Mouse (Mus musculus) hindbrain, embryonic 12.5 days (tissue): ENCODE data around the gene Trip13. TPM values are rescaled to one million over a fixed set of nuclear protein-coding genes. Genes with fewer than 3 reads are reported as not detected.

Experiments
- ATAC-seq: fragments of 200-750 bp; cut with Nextera tagmentation; 2 replicates; pipeline ENCODE4 v1.8.0; 2017; ENCODE audit warnings: moderate TSS enrichment; ENCODE audit not compliant: low FRiP score
- H3K27ac ChIP-seq: fragments of 300-500 bp; sonication (generic); 2 replicates; pipeline ENCODE4 v1.5.1; 2016; ENCODE audit warnings: mild to moderate bottlenecking
- H3K27me3 ChIP-seq: fragments of 300-500 bp; sonication (generic); 2 replicates; pipeline ENCODE4 v1.6.1; 2016; ENCODE audit warnings: mild to moderate bottlenecking
- H3K36me3 ChIP-seq: fragments of 300-500 bp; sonication (generic); 2 replicates; pipeline ENCODE4 v1.6.1; 2016; ENCODE audit warnings: mild to moderate bottlenecking
- H3K4me1 ChIP-seq: fragments of 300-500 bp; sonication (generic); 2 replicates; pipeline ENCODE4 v1.6.1; 2016
- H3K4me2 ChIP-seq: fragments of 300-500 bp; sonication (generic); replicated peaks from 2 replicates; pipeline ENCODE4 v1.6.1; 2016; ENCODE audit warnings: mild to moderate bottlenecking
- H3K4me3 ChIP-seq: fragments of 300-500 bp; sonication (generic); 2 replicates; pipeline ENCODE4 v1.5.1; 2016; ENCODE audit warnings: mild to moderate bottlenecking
- H3K9ac ChIP-seq: fragments of 300-500 bp; sonication (generic); 2 replicates; pipeline ENCODE4 v1.6.1; 2016; ENCODE audit warnings: mild to moderate bottlenecking, moderate library complexity
- H3K9me3 ChIP-seq: fragments of 300-500 bp; sonication (generic); replicated peaks from 2 replicates; pipeline ENCODE4 v1.6.1; 2016; ENCODE audit warnings: mild to moderate bottlenecking
- WGBS: fragments of 180-500 bp; shearing (Covaris S2); methylation state at CpG from one replicate; pipeline ENCODE4 v1.1.7; 2016; 5-methylcytosine and 5-hydroxymethylcytosine counted together
- polyA plus RNA-seq: library from polyadenylated mRNA; unstranded; fragments of >200 nt; fragmentation: Nextera tagmentation; extraction: Ambion mirVana; gene quantifications from 2 replicates; pipeline ENCODE4 v1.2.1, GENCODE M21; 2016

The Trip13 gene
- 30.7 and 32.3 TPM in 2 replicates for polyA plus RNA-seq

- peak within 1 kb of the TSS; percentile 77 for H3K4me2 ChIP-seq
- peaks cover 14% of the 10 kb centered on the region for H3K4me1 ChIP-seq
- peak within 1 kb of the TSS; percentile 87 for H3K27ac ChIP-seq
- no peaks in the 10 kb centered on the region for H3K27me3 ChIP-seq
- peak within 1 kb of the TSS; percentile 79 for H3K4me3 ChIP-seq
- under 1% methylated on average over 82 of the region's 82 CpGs for WGBS
- no peaks in the 10 kb centered on the region for H3K9me3 ChIP-seq
- peaks cover 37% of the 10 kb centered on the region for H3K36me3 ChIP-seq
- ATAC-seq = peak; percentile 97
- H3K9ac ChIP-seq = peak within 1 kb of the TSS; percentile 79
These were observed at the start of gene Trip13, which contains the start of gene Brd9 for GRCm38 (mm10) chr13:73937321-73938176. Gene Trip13 (minus strand): TSS chr13:73937784. Gene Brd9 (plus strand): TSS chr13:73937811.

- H3K4me1 ChIP-seq = no peaks in the 10 kb centered on the region
- 84% methylated on average over 5 of the region's 5 CpGs for WGBS
- no peak for ATAC-seq
- H3K27me3 ChIP-seq = no peaks in the 10 kb centered on the region
- H3K27ac ChIP-seq = no peak overlapping the region
- no peak overlapping the region for H3K4me2 ChIP-seq
- H3K9me3 ChIP-seq = no peaks in the 10 kb centered on the region
- no peak overlapping the region for H3K4me3 ChIP-seq
- H3K9ac ChIP-seq = no peak overlapping the region
- no peaks in the 10 kb centered on the region for H3K36me3 ChIP-seq
These were observed 39.4 kb upstream of the Trip13 start for GRCm38 (mm10) chr13:73976935-73977334.

DNA sequence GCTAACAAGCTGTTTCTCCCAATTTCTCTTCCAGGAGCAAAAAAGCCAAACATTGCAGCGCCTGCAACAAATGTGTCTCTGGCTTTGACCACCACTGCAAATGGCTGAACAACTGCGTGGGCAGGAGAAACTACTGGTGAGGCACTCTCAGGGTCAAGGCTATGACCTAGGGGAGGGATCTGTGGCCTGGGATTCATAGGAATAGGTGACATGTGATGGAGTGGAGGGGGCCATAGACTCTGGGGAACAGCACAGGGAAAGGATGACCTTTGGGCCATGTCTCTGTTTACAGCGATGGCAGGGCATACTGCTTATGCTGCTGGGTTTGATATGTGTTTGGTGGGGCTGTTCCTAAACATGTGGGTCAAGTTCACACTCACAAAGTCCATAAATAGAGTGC is 36.9 kb upstream of the Trip13 start:
- no peak overlapping the region for H3K9ac ChIP-seq
- H3K4me1 ChIP-seq = no peaks in the 10 kb centered on the region
- no peaks in the 10 kb centered on the region for H3K27me3 ChIP-seq
- H3K4me3 ChIP-seq = no peak overlapping the region
- H3K27ac ChIP-seq = no peak overlapping the region
- H3K36me3 ChIP-seq = no peaks in the 10 kb centered on the region
- no peak for ATAC-seq
- H3K4me2 ChIP-seq = no peak overlapping the region
- 90% methylated on average over 3 of the region's 3 CpGs for WGBS
- no peaks in the 10 kb centered on the region for H3K9me3 ChIP-seq

- H3K4me3 ChIP-seq = no peak overlapping the region
- no peaks in the 10 kb centered on the region for H3K36me3 ChIP-seq
- ATAC-seq = peak; percentile 80
- no peaks in the 10 kb centered on the region for H3K9me3 ChIP-seq
- no peaks in the 10 kb centered on the region for H3K4me1 ChIP-seq
- H3K27me3 ChIP-seq = no peaks in the 10 kb centered on the region
- WGBS = 46% methylated on average over 12 of the region's 12 CpGs
- no peak overlapping the region for H3K4me2 ChIP-seq
- no peak overlapping the region for H3K27ac ChIP-seq
- no peak overlapping the region for H3K9ac ChIP-seq
These were observed 33.2 kb upstream of the Trip13 start for GRCm38 (mm10) chr13:73970545-73971448.

- Histone ChIP-seq H3K9ac (no peak within 1 kb of the TSS), H3K9me3 (no peaks in the 10 kb centered on the region), H3K4me3 (no peak within 1 kb of the TSS), H3K27ac (no peak within 1 kb of the TSS), H3K4me2 (no peak within 1 kb of the TSS), H3K27me3 (no peaks in the 10 kb centered on the region), H3K4me1 (no peaks in the 10 kb centered on the region), H3K36me3 (peaks cover 44% of the 10 kb centered on the region)
- ATAC-seq = no peak
- WGBS = 87% methylated on average over 5 of the region's 5 CpGs
These were observed 26.0 kb upstream of the Trip13 start, which contains the start of gene Zdhhc11 for GRCm38 (mm10) chr13:73963551-73963950. Gene Zdhhc11 (plus strand): TSS chr13:73963851.

DNA sequence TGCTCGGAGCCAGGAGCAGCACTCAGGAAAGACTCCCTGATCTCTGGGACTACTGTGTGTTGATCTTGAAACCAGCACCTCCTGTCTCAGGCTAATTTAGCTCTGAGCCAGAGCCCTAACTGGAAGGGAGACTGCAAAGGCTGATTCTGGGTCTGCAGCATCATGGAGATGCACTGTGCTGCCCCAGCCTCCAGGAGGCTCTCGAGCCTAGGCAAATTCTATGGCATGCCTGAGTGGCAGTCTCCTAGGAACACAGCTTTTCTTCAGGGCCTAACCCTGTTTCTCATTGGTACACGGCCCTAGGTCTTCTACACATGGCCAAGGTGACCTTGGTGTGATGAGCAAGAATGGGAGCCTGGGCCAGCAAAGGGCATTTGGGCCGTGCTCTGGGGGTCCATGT is 23.6 kb upstream of the Trip13 start:
- H3K4me3 ChIP-seq = no peak overlapping the region
- no peaks in the 10 kb centered on the region for H3K4me1 ChIP-seq
- H3K9me3 ChIP-seq = no peaks in the 10 kb centered on the region
- H3K27ac ChIP-seq = no peak overlapping the region
- no peak for ATAC-seq
- H3K36me3 ChIP-seq = peaks cover 67% of the 10 kb centered on the region
- no peak overlapping the region for H3K9ac ChIP-seq
- H3K4me2 ChIP-seq = no peak overlapping the region
- H3K27me3 ChIP-seq = no peaks in the 10 kb centered on the region
- WGBS = 90% methylated on average over 4 of the region's 4 CpGs

GRCm38 (mm10) chr13:73960117-73960652 is 22.6 kb upstream of the Trip13 start:
- ATAC-seq = no peak
- no peak overlapping the region for H3K27ac ChIP-seq
- H3K4me3 ChIP-seq = no peak overlapping the region
- H3K9ac ChIP-seq = no peak overlapping the region
- H3K4me1 ChIP-seq = no peaks in the 10 kb centered on the region
- peaks cover 77% of the 10 kb centered on the region for H3K36me3 ChIP-seq
- H3K4me2 ChIP-seq = no peak overlapping the region
- H3K27me3 ChIP-seq = no peaks in the 10 kb centered on the region
- H3K9me3 ChIP-seq = no peaks in the 10 kb centered on the region
- 96% methylated on average over 10 of the region's 10 CpGs for WGBS

DNA sequence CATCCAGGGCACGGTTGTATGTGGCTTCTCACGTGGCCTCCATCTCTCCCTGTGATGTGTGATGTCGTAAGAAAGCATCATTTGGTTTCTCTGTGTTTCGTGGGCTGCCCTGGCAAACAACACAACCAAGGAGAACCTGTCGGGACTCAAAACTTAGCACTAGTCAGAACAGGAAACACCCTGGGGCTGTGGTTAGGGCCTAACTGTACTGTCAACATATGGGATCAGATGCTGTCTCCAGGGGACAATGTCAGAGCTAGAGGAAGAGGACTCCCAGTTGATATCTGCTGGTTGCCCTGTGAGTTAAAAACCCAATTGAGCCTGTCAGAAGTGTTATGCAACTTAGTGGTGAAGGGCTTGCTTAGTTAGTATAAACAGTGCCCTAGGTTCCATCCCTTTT is 17.9 kb upstream of the Trip13 start:
- Histone ChIP-seq H3K27ac (no peak overlapping the region), H3K4me2 (no peak overlapping the region), H3K4me3 (no peak overlapping the region), H3K9me3 (no peaks in the 10 kb centered on the region), H3K27me3 (no peaks in the 10 kb centered on the region), H3K36me3 (peaks cover 91% of the 10 kb centered on the region), H3K9ac (no peak overlapping the region), H3K4me1 (no peaks in the 10 kb centered on the region)
- ATAC-seq = no peak
- 90% methylated on average over 5 of the region's 5 CpGs for WGBS

- H3K36me3 ChIP-seq = peaks cover 91% of the 10 kb centered on the region
- no peak overlapping the region for H3K27ac ChIP-seq
- 69% methylated on average over 6 of the region's 6 CpGs for WGBS
- no peaks in the 10 kb centered on the region for H3K27me3 ChIP-seq
- no peak overlapping the region for H3K9ac ChIP-seq
- H3K4me1 ChIP-seq = no peaks in the 10 kb centered on the region
- ATAC-seq = no peak
- no peak overlapping the region for H3K4me3 ChIP-seq
- H3K9me3 ChIP-seq = no peaks in the 10 kb centered on the region
- no peak overlapping the region for H3K4me2 ChIP-seq
These were observed 17.1 kb upstream of the Trip13 start for GRCm38 (mm10) chr13:73954666-73955065.

DNA sequence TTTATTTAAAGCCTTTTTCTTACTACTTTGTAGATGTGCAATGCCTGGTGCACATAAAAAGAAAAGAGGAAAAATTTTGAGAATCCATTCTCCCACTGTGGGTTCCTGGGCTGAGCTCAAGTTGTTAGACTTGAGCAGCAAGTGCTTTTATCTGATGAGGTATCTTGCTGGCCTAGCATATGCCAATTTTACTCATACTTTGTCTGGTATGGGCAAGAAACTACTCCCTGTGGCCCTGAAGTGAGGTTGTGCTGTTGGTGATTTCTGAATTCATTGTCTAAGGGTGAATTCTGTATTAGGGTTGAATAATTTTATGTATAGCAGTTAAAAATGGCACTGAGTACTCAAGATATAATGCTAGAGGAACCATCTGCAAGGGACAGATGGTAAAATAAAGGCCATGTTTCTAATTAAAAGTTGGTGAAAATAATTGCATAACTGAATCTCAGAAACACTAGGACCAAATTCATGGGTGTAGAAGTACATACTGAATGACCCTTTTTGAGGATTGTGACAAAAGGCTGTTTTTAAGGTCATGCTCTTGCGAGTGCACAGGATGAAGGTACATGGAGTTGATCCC is 16.1 kb upstream of the Trip13 start:
- Histone ChIP-seq H3K4me1 (no peaks in the 10 kb centered on the region), H3K9ac (no peak overlapping the region), H3K9me3 (no peaks in the 10 kb centered on the region), H3K4me3 (no peak overlapping the region), H3K36me3 (peaks cover 91% of the 10 kb centered on the region), H3K4me2 (no peak overlapping the region), H3K27ac (no peak overlapping the region), H3K27me3 (no peaks in the 10 kb centered on the region)
- WGBS = 93% methylated on average over 1 of the region's 1 CpGs
- no peak for ATAC-seq

DNA sequence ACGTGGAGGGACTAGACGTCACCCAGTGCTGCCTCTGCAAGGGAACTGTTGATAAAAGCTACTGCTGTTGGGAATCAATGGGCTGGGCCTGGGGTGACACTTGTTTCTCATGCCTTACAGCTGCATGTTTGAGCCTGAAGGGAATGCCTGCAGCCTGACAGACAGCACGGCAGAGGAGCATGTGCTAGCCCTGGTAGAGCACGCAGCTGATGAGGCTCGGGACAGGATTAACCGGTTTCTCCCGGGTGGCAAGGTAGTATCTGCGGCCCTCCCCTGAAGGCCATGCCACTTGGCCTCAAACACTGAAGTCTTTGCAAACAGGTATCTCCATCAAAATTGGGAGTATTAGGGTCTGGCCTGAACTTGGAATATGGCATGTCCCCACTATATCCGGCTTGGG is 7.0 kb upstream of the Trip13 start:
- no peaks in the 10 kb centered on the region for H3K9me3 ChIP-seq
- H3K4me3 ChIP-seq = no peak overlapping the region
- H3K9ac ChIP-seq = no peak overlapping the region
- H3K27me3 ChIP-seq = no peaks in the 10 kb centered on the region
- ATAC-seq = no peak
- H3K4me1 ChIP-seq = no peaks in the 10 kb centered on the region
- H3K27ac ChIP-seq = no peak overlapping the region
- no peak overlapping the region for H3K4me2 ChIP-seq
- WGBS = 94% methylated on average over 9 of the region's 9 CpGs
- peaks cover 93% of the 10 kb centered on the region for H3K36me3 ChIP-seq

- 95% methylated on average over 5 of the region's 5 CpGs for WGBS
- Histone ChIP-seq H3K4me3 (no peak overlapping the region), H3K36me3 (peaks cover 53% of the 10 kb centered on the region), H3K9me3 (no peaks in the 10 kb centered on the region), H3K4me1 (peaks cover 14% of the 10 kb centered on the region), H3K4me2 (no peak overlapping the region), H3K27ac (no peak overlapping the region), H3K27me3 (no peaks in the 10 kb centered on the region), H3K9ac (no peak overlapping the region)
- ATAC-seq = no peak
These were observed 1.5 kb upstream of the Trip13 start for GRCm38 (mm10) chr13:73939101-73939500.
